Mouse (Mus musculus) CH12F3 (cell line): ENCODE measurements at regions not wholly inside any gene's neighbourhood (a gene's known extent, or its start where the extent isn't known, plus 50 kb on each side); places are given as distances from the start of the nearest gene placed in this dataset.

ENCODE experiments used
- in situ Hi-C: fragments of 300-500 bp; cut with MboI; formaldehyde crosslinking; loops from 2 replicates; pipeline ENCODE4 v1.14.3; 2020; ENCODE audit warnings: low sequenced_read_pairs

GRCm38 (mm10) chr11:113172497-113173140, 390.6 kb downstream of the Sox9 start:
- in situ Hi-C loops: loop anchor here (10.0 to 25.0 kb wide), 3 partner anchors 122 to 1510 kb away; partner anchors contain the start of gene Cog1

GRCm38 (mm10) chr11:113173317-113173716, 391.3 kb downstream of the Sox9 start:
- in situ Hi-C loops: loop anchor here (10.0 to 25.0 kb wide), 3 partner anchors 121 to 1511 kb away; partner anchors contain the start of gene Cog1

GRCm38 (mm10) chr11:113174011-113174507, 392.0 kb downstream of the Sox9 start:
- in situ Hi-C loops: loop anchor here (10.0 to 25.0 kb wide), 3 partner anchors 121 to 1512 kb away; partner anchors contain the start of gene Cog1

GRCm38 (mm10) chr11:113175323-113175722, 393.3 kb downstream of the Sox9 start:
- in situ Hi-C loops: loop anchor here (10.0 to 25.0 kb wide), 3 partner anchors 119 to 637 kb away; partner anchors contain the start of gene Cog1

GRCm38 (mm10) chr11:113176183-113176582, 394.2 kb downstream of the Sox9 start:
- in situ Hi-C loops: loop anchor here (10.0 to 25.0 kb wide), 3 partner anchors 119 to 636 kb away; partner anchors contain the start of gene Cog1

- in situ Hi-C loops: loop anchor here (10.0 to 25.0 kb wide), 3 partner anchors 116 to 634 kb away; partner anchors contain the start of gene Cog1
Measured at GRCm38 (mm10) chr11:113178375-113178774, 396.4 kb downstream of the Sox9 start.

GRCm38 (mm10) chr11:113180008-113180407, 398.0 kb downstream of the Sox9 start:
- in situ Hi-C loops: loop anchor here (25.0 kb wide), 1 partner anchor 632 kb away; no protein-coding TSS in a partner anchor

GRCm38 (mm10) chr11:113182083-113182861, 400.2 kb downstream of the Sox9 start:
- in situ Hi-C loops: loop anchor here (25.0 kb wide), 1 partner anchor 630 kb away; no protein-coding TSS in a partner anchor

GRCm38 (mm10) chr11:113183556-113183955, 401.5 kb downstream of the Sox9 start:
- in situ Hi-C loops: loop anchor here (25.0 kb wide), 1 partner anchor 629 kb away; no protein-coding TSS in a partner anchor

- in situ Hi-C loops: loop anchor here (25.0 kb wide), 1 partner anchor 628 kb away; no protein-coding TSS in a partner anchor
Measured at GRCm38 (mm10) chr11:113184095-113184494, 402.1 kb downstream of the Sox9 start.

- in situ Hi-C loops: loop anchor here (25.0 kb wide), 1 partner anchor 625 kb away; no protein-coding TSS in a partner anchor
Measured at GRCm38 (mm10) chr11:113187407-113187806, 405.4 kb downstream of the Sox9 start.

GRCm38 (mm10) chr11:113188263-113188920, 406.4 kb downstream of the Sox9 start:
- in situ Hi-C loops: loop anchor here (25.0 kb wide), 1 partner anchor 624 kb away; no protein-coding TSS in a partner anchor

GRCm38 (mm10) chr11:113190006-113190405, 408.0 kb downstream of the Sox9 start:
- in situ Hi-C loops: loop anchor here (5.0 to 25.0 kb wide), 2 partner anchors 97 to 622 kb away; no protein-coding TSS in a partner anchor

- in situ Hi-C loops: loop anchor here (5.0 to 25.0 kb wide), 2 partner anchors 97 to 622 kb away; no protein-coding TSS in a partner anchor
Measured at GRCm38 (mm10) chr11:113190520-113190919, 408.5 kb downstream of the Sox9 start.

- in situ Hi-C loops: loop anchor here (5.0 to 25.0 kb wide), 2 partner anchors 96 to 621 kb away; no protein-coding TSS in a partner anchor
Measured at GRCm38 (mm10) chr11:113191006-113191405, 409.0 kb downstream of the Sox9 start.

- in situ Hi-C loops: loop anchor here (5.0 to 25.0 kb wide), 2 partner anchors 95 to 620 kb away; no protein-coding TSS in a partner anchor
Measured at GRCm38 (mm10) chr11:113192086-113192856, 410.2 kb downstream of the Sox9 start.

GRCm38 (mm10) chr11:113194144-113194827, 412.3 kb downstream of the Sox9 start:
- in situ Hi-C loops: loop anchor here (5.0 to 25.0 kb wide), 2 partner anchors 93 to 618 kb away; no protein-coding TSS in a partner anchor
